Mouse (Mus musculus) stomach, postnatal 0 days (tissue): ENCODE data around the gene Rtn4rl2.

ENCODE experiments used
- CTCF ChIP-seq: IDR thresholded peaks from 2 replicates; pipeline ENCODE4 v1.5.1; 2016; ENCODE audit warnings: antibody characterized with exemption, low read depth, mild to moderate bottlenecking, moderate library complexity
- EP300 ChIP-seq: optimal IDR thresholded peaks from 2 replicates; pipeline ENCODE3; 2016; ENCODE audit warnings: antibody characterized with exemption

- TF ChIP-seq CTCF (peak; percentile 84), EP300 (no peak)
Observed at GRCm38 (mm10) chr2:84865616-84866571, 20.6 kb downstream of the Rtn4rl2 start.
